Mouse (Mus musculus): Measurements from ENCODE around the gene Pxk.

DNA sequence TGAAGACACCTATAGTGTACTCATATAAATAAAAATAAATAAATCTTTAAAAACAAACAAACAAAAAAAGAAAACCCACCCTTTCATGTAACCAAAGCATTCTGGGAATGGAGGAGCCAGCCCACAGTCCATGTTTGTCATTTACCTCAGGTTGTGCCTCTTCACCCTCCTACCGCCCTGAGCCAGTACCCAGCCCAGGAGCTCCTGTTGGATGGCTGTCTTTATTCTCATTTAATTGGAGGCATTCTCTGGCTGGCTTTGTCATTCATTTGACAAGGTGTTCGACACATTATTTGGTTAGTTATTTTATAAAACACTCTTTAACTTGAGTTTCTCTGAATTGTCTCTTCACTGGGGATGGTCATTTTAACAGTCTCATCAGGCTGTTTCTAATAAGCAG lies 46.1 kb upstream of the Pxk start:
- TF ChIP-seq POLR2A (IDR thresholded peaks at IDR 0.05; ENCODE audit: insufficient read length, low read depth), result no peak
- TF ChIP-seq SRF (IDR thresholded peaks at IDR 0.05; ENCODE audit: control insufficient read depth, insufficient read length, low read depth), result no peak
- no peak for TF ChIP-seq MYOG (IDR thresholded peaks at IDR 0.05; ENCODE audit: control insufficient read depth in 1 of 3, insufficient read depth in 1 of 3, insufficient read length in 2 of 3, low read depth in 2 of 3)
- no peak for TF ChIP-seq MYOD1 (IDR thresholded peaks at IDR 0.05; ENCODE audit: control insufficient read depth in 1 of 3, insufficient read length in 2 of 3, low read depth in 2 of 3)
- no peak for TF ChIP-seq REST (IDR thresholded peaks at IDR 0.05; ENCODE audit: insufficient read depth, insufficient read length)
- no peak for TF ChIP-seq POLR2AphosphoS2 (IDR thresholded peaks at IDR 0.05; ENCODE audit: insufficient read length, low read depth)
- no peak for TF ChIP-seq MAX (IDR thresholded peaks at IDR 0.05; ENCODE audit: low read depth)
